Mouse (Mus musculus): Measurements from ENCODE around the gene Uhrf2. TPM values are rescaled to one million over a fixed set of nuclear protein-coding genes. Genes with fewer than 3 reads are reported as not detected.

Gene Uhrf2
- polyA plus RNA-seq, 1 experiment from 2014 or later: 90.4 TPM

- Histone ChIP-seq H3K27me3 (ENCODE audit: control insufficient read depth, insufficient read depth, low read length) (no peaks in the 10 kb centered on the region), H3K4me3 (ENCODE audit: low read depth, low read length) (no peak overlapping the region), H3K4me2 (replicated peaks; ENCODE audit: low read depth, low read length) (no peak overlapping the region), H3K36me3 (ENCODE audit: control insufficient read depth, insufficient read depth, low read length) (no peaks in the 10 kb centered on the region), H3K9me3 (ENCODE audit: control insufficient read depth, low read length) (no peaks in the 10 kb centered on the region), H3K4me1 (replicated peaks; ENCODE audit: control insufficient read depth, insufficient read depth, low read length) (no peaks in the 10 kb centered on the region), H3K27ac (ENCODE audit: low read depth, low read length) (no peak overlapping the region), H3K9ac (ENCODE audit: low read depth, low read length) (no peak overlapping the region)
- no peak for DNase-seq (ENCODE audit: low spot score)
- ATAC-seq (ENCODE audit: low FRiP score): no peak
- 68% methylated on average over 7 of the region's 7 CpGs for WGBS
These were observed 94.8 kb downstream of the Uhrf2 start for GRCm38 (mm10) chr19:30124999-30125669.

GRCm38 (mm10) chr19:30125670-30126059 lies 95.4 kb downstream of the Uhrf2 start:
- ATAC-seq (ENCODE audit: low FRiP score): no peak
- no peak overlapping the region for H3K4me2 ChIP-seq (replicated peaks; ENCODE audit: low read depth, low read length)
- H3K4me1 ChIP-seq (replicated peaks; ENCODE audit: control insufficient read depth, insufficient read depth, low read length): no peaks in the 10 kb centered on the region
- no peak overlapping the region for H3K4me3 ChIP-seq (ENCODE audit: low read depth, low read length)
- WGBS: 92% methylated on average over 7 of the region's 7 CpGs
- H3K27ac ChIP-seq (ENCODE audit: low read depth, low read length): no peak overlapping the region
- no peaks in the 10 kb centered on the region for H3K27me3 ChIP-seq (ENCODE audit: control insufficient read depth, insufficient read depth, low read length)
- no peak for DNase-seq (ENCODE audit: low spot score)
- H3K9me3 ChIP-seq (ENCODE audit: control insufficient read depth, low read length): no peaks in the 10 kb centered on the region
- H3K36me3 ChIP-seq (ENCODE audit: control insufficient read depth, insufficient read depth, low read length): no peaks in the 10 kb centered on the region
- H3K9ac ChIP-seq (ENCODE audit: low read depth, low read length): no peak overlapping the region

- DNase-seq (ENCODE audit: low spot score) (peak; percentile 22), ATAC-seq (ENCODE audit: low FRiP score) (no peak)
- H3K9me3 ChIP-seq (ENCODE audit: control insufficient read depth, low read length): no peaks in the 10 kb centered on the region
- H3K4me3 ChIP-seq (ENCODE audit: low read depth, low read length): no peak overlapping the region
- no peak overlapping the region for H3K27ac ChIP-seq (ENCODE audit: low read depth, low read length)
- no peak overlapping the region for H3K4me2 ChIP-seq (replicated peaks; ENCODE audit: low read depth, low read length)
- H3K4me1 ChIP-seq (replicated peaks; ENCODE audit: control insufficient read depth, insufficient read depth, low read length): no peaks in the 10 kb centered on the region
- H3K9ac ChIP-seq (ENCODE audit: low read depth, low read length): no peak overlapping the region
- 0 out of 2 replicates have a peak, but pooled peaks cover 2% of the 10 kb centered on the region for H3K36me3 ChIP-seq (ENCODE audit: control insufficient read depth, insufficient read depth, low read length)
- no peaks in the 10 kb centered on the region for H3K27me3 ChIP-seq (ENCODE audit: control insufficient read depth, insufficient read depth, low read length)
- WGBS: 80% methylated on average over 4 of the region's 4 CpGs
These were observed 97.9 kb downstream of the Uhrf2 start for GRCm38 (mm10) chr19:30128177-30128576.

GRCm38 (mm10) chr19:30136308-30136707 lies 106.0 kb downstream of the Uhrf2 start:
- no peak for ATAC-seq (ENCODE audit: low FRiP score)
- no peak overlapping the region for H3K9ac ChIP-seq (ENCODE audit: low read depth, low read length)
- H3K27ac ChIP-seq (ENCODE audit: low read depth, low read length): no peak overlapping the region
- H3K4me3 ChIP-seq (ENCODE audit: low read depth, low read length): no peak overlapping the region
- H3K36me3 ChIP-seq (ENCODE audit: control insufficient read depth, insufficient read depth, low read length): 0 out of 2 replicates have a peak, but pooled peaks cover 2% of the 10 kb centered on the region
- H3K9me3 ChIP-seq (ENCODE audit: control insufficient read depth, low read length): no peaks in the 10 kb centered on the region
- 89% methylated on average over 1 of the region's 1 CpGs for WGBS
- DNase-seq (ENCODE audit: low spot score): no peak
- H3K4me2 ChIP-seq (replicated peaks; ENCODE audit: low read depth, low read length): no peak overlapping the region
- H3K4me1 ChIP-seq (replicated peaks; ENCODE audit: control insufficient read depth, insufficient read depth, low read length): no peaks in the 10 kb centered on the region
- no peaks in the 10 kb centered on the region for H3K27me3 ChIP-seq (ENCODE audit: control insufficient read depth, insufficient read depth, low read length)

Other genes with a start within 250 kb of the Uhrf2 start
- 9.0 and 9.8 TPM in 2 replicates for gene 9930021J03Rik, start 224.5 kb upstream of the Uhrf2 start, polyA plus RNA-seq (2014; fragmentation: Nextera tagmentation; extraction: Ambion mirVana)
- 41.1 and 45.1 TPM in 2 replicates for gene Ranbp6, start 217.5 kb upstream of the Uhrf2 start, polyA plus RNA-seq (2014; fragmentation: Nextera tagmentation; extraction: Ambion mirVana)
- gene Il33, start 105.4 kb upstream of the Uhrf2 start, polyA plus RNA-seq (2014; fragmentation: Nextera tagmentation; extraction: Ambion mirVana): 2.1 TPM in 2 replicates
- not detected in 2 replicates for gene Trpd52l3, start 26.7 kb upstream of the Uhrf2 start, polyA plus RNA-seq (2014; fragmentation: Nextera tagmentation; extraction: Ambion mirVana)
- 18.7 and 22.0 TPM in 2 replicates for gene Gldc, start 144.9 kb downstream of the Uhrf2 start, polyA plus RNA-seq (2014; fragmentation: Nextera tagmentation; extraction: Ambion mirVana)
- gene Mbl2, start 202.4 kb downstream of the Uhrf2 start, polyA plus RNA-seq (2014; fragmentation: Nextera tagmentation; extraction: Ambion mirVana): not detected in 2 replicates

Data from hindbrain, embryonic 11.5 days (tissue).